Mouse (Mus musculus): ENCODE measurements around the gene Gm47955.

GRCm38 (mm10) chr1:82966413-82966812 lies 6.3 kb downstream of the Gm47955 start:
- TF ChIP-seq MAZ (IDR thresholded peaks at IDR 0.05; ENCODE audit: low read depth, low read length) (no peak), E2F4 (IDR thresholded peaks at IDR 0.05; ENCODE audit: borderline replicate concordance, low read depth, low read length) (no peak), POLR2A (IDR thresholded peaks at IDR 0.05; ENCODE audit: control insufficient read depth in 1 of 2, insufficient read depth in 1 of 2, low read depth in 1 of 2, low read length in 2 of 2, poor library complexity in 1 of 2) (no peak), TBP (IDR thresholded peaks at IDR 0.05; ENCODE audit: low read depth, low read length) (no peak), SIN3A (IDR thresholded peaks at IDR 0.05; ENCODE audit: low read length) (no peak), CTCF (IDR thresholded peaks at IDR 0.05 in 2 of 3, conservative IDR thresholded peaks at IDR 0.05 in 1 of 3; ENCODE audit: control insufficient read depth in 1 of 3, insufficient read depth in 1 of 3, low read depth in 2 of 3, low read length in 3 of 3, poor library complexity in 1 of 3, severe bottlenecking in 1 of 3) (no peak), TCF12 (IDR thresholded peaks at IDR 0.05; ENCODE audit: low read depth, low read length) (no peak), ZC3H11A (IDR thresholded peaks at IDR 0.05; ENCODE audit: low read depth, low read length) (no peak), EP300 (IDR thresholded peaks at IDR 0.05; ENCODE audit: low read depth in 1 of 2, low read length in 2 of 2) (no peak)

Data from MEL (cell line).